Mouse (Mus musculus) heart, adult 2 months (tissue): ENCODE measurements around the gene Supt6.

Source experiments
- CTCF ChIP-seq: fragments of 200-600 bp; IDR thresholded peaks from 2 replicates; pipeline ENCODE4 v1.8.1; 2022; ENCODE audit warnings: antibody characterized with exemption, mild to moderate bottlenecking, moderate library complexity
- EP300 ChIP-seq: fragments of 200-500 bp; IDR thresholded peaks from 2 replicates; pipeline ENCODE4 v1.6.1; 2011; ENCODE audit warnings: low read depth, low read length, control low read depth; ENCODE audit not compliant: insufficient read depth
- POLR2A ChIP-seq: fragments of 200-500 bp; IDR thresholded peaks from 2 replicates; pipeline ENCODE4 v1.6.1; 2011; ENCODE audit warnings: mild to moderate bottlenecking, low read depth, low read length, control low read depth; ENCODE audit not compliant: insufficient read depth

DNA sequence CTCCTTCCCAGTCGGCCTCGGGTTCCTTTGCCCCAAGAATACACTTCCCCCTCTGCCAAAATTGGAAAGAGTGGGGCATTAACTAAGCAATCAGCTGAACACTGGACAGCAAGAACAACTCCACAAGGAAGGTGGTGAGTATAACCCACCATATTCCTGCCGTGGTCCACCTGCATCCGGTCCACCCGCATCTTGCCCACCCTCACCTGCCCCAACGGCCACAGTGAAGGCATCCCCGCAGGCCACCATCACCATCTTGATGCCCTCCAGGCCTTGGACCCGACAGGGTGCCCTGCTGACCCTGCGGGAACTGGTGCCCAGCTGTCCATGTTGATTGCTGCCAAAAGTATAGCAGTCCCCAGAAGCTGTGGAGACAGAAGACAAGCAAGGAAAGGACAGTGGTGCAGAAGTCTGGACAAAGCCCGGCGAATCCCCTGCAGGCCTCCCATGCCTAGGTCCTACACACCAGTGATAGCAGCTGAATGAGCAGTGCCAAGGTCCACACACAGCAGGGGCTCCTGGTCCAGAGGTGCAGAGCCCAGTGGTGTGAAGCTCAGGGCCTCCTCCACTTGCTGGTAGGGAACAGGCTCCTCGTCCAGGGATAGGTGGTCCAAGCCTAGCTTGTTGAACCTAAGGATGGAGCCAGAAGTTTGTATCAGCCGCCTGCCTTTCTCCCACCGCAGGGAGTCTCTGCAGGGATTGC, 78.4 kb downstream of the Supt6 start:
- TF ChIP-seq POLR2A (no peak), CTCF (no peak), EP300 (no peak)
